Mouse (Mus musculus) stomach, embryonic 16.5 days (tissue): Measurements from ENCODE around the gene Malrd1. TPM values are rescaled to one million over a fixed set of nuclear protein-coding genes. Genes with fewer than 3 reads are reported as not detected.
"Not testable (repeated sequence)": the region's sequence is repeated elsewhere in the genome, so short reads cannot be mapped to it uniquely, and the experiment has no call there.

ENCODE experiments used
- ATAC-seq: fragments of 200-750 bp; cut with Nextera tagmentation; 2 replicates; pipeline ENCODE4 v1.8.0; 2017; ENCODE audit warnings: moderate number of reproducible peaks, moderate TSS enrichment; ENCODE audit not compliant: insufficient read depth, low FRiP score
- H3K27ac ChIP-seq: fragments of 300-500 bp; sonication (generic); 2 replicates; pipeline ENCODE4 v1.5.1; 2014; ENCODE audit warnings: low read length
- H3K27me3 ChIP-seq: fragments of 300-500 bp; sonication (generic); 2 replicates; pipeline ENCODE4 v1.6.1; 2014; ENCODE audit warnings: low read length, control low read depth, mixed read lengths; ENCODE audit not compliant: control insufficient read depth, insufficient read depth
- H3K36me3 ChIP-seq: fragments of 300-500 bp; sonication (generic); 2 replicates; pipeline ENCODE4 v1.6.1; 2014; ENCODE audit warnings: low read length; ENCODE audit not compliant: control insufficient read depth, insufficient read depth
- H3K4me1 ChIP-seq: fragments of 300-500 bp; sonication (generic); 2 replicates; pipeline ENCODE4 v1.6.1; 2014; ENCODE audit warnings: low read length, control low read depth, mixed read lengths; ENCODE audit not compliant: control insufficient read depth, insufficient read depth
- H3K4me2 ChIP-seq: fragments of 300-500 bp; sonication (generic); 2 replicates; pipeline ENCODE4 v1.6.1; 2014; ENCODE audit warnings: low read depth, low read length, mixed read lengths
- H3K4me3 ChIP-seq: fragments of 300-500 bp; sonication (generic); replicated peaks from 2 replicates; pipeline ENCODE4 v1.5.1; 2014; ENCODE audit warnings: mild to moderate bottlenecking, low read length
- H3K9ac ChIP-seq: fragments of 300-500 bp; sonication (generic); 2 replicates; pipeline ENCODE4 v1.6.1; 2014; ENCODE audit warnings: low read length
- H3K9me3 ChIP-seq: fragments of 300-500 bp; sonication (generic); replicated peaks from 2 replicates; pipeline ENCODE4 v1.6.1; 2016; ENCODE audit warnings: low read length, control low read depth; ENCODE audit not compliant: control insufficient read depth
- WGBS: fragments of 180-500 bp; shearing (Covaris S2); extraction: QIAGEN DNeasy Blood & Tissue Kit; methylation state at CpG from one replicate; pipeline ENCODE4 v1.1.7; 2014; 5-methylcytosine and 5-hydroxymethylcytosine counted together
- polyA plus RNA-seq: library from polyadenylated mRNA; unstranded; fragments of >200 nt; fragmentation: Nextera tagmentation; extraction: Ambion mirVana; gene quantifications from 2 replicates; pipeline ENCODE4 v1.2.1, GENCODE M21; 2015

Malrd1 gene
- polyA plus RNA-seq, 1 experiment from 2014 or later: 0.04 TPM

- no peak for ATAC-seq
- H3K9me3 ChIP-seq: no peaks in the 10 kb centered on the region
- 79% methylated on average over 1 of the region's 1 CpGs for WGBS
- H3K36me3 ChIP-seq: no peaks in the 10 kb centered on the region
- H3K4me3 ChIP-seq: no peak overlapping the region
- no peak overlapping the region for H3K27ac ChIP-seq
- no peaks in the 10 kb centered on the region for H3K27me3 ChIP-seq
- H3K4me2 ChIP-seq: no peak overlapping the region
- no peaks in the 10 kb centered on the region for H3K4me1 ChIP-seq
- H3K9ac ChIP-seq: no peak overlapping the region
Measured at GRCm38 (mm10) chr2:15932340-15932739, 406.1 kb downstream of the Malrd1 start.

GRCm38 (mm10) chr2:16002925-16003324 is 476.6 kb downstream of the Malrd1 start:
- no peak overlapping the region for H3K4me3 ChIP-seq
- no peak overlapping the region for H3K4me2 ChIP-seq
- H3K27me3 ChIP-seq: no peaks in the 10 kb centered on the region

GRCm38 (mm10) chr2:16017046-16017445 is 490.8 kb downstream of the Malrd1 start:
- ATAC-seq, H3K9me3 ChIP-seq, H3K27ac ChIP-seq, H3K27me3 ChIP-seq, H3K36me3 ChIP-seq, H3K4me1 ChIP-seq, H3K4me3 ChIP-seq, H3K9ac ChIP-seq, H3K4me2 ChIP-seq: not testable (repeated sequence)
- 83% methylated on average over 2 of the region's 2 CpGs for WGBS

More at GRCm38 (mm10) chr2:16002925-16003324, 476.6 kb downstream of the Malrd1 start:
- no peaks in the 10 kb centered on the region for H3K4me1 ChIP-seq
- no peak overlapping the region for H3K9ac ChIP-seq
- no peaks in the 10 kb centered on the region for H3K36me3 ChIP-seq
- ATAC-seq: no peak
- H3K9me3 ChIP-seq: no peaks in the 10 kb centered on the region
- 57% methylated on average over 2 of the region's 2 CpGs for WGBS
- H3K27ac ChIP-seq: no peak overlapping the region

GRCm38 (mm10) chr2:16017719-16018118 is 491.4 kb downstream of the Malrd1 start:
- H3K4me3 ChIP-seq, H3K27ac ChIP-seq, H3K27me3 ChIP-seq, H3K4me2 ChIP-seq, H3K4me1 ChIP-seq, ATAC-seq, H3K9ac ChIP-seq, H3K9me3 ChIP-seq, H3K36me3 ChIP-seq: not testable (repeated sequence)

- no peak overlapping the region for H3K9ac ChIP-seq
- H3K36me3 ChIP-seq: no peaks in the 10 kb centered on the region
- WGBS: 51% methylated on average over 12 of the region's 12 CpGs
- H3K27me3 ChIP-seq: no peaks in the 10 kb centered on the region
- H3K4me2 ChIP-seq: no peak overlapping the region
- no peak overlapping the region for H3K27ac ChIP-seq
- no peaks in the 10 kb centered on the region for H3K9me3 ChIP-seq
- no peak for ATAC-seq
- no peaks in the 10 kb centered on the region for H3K4me1 ChIP-seq
- H3K4me3 ChIP-seq: no peak overlapping the region
Measured at GRCm38 (mm10) chr2:16029752-16030151, 503.5 kb downstream of the Malrd1 start.

- Histone ChIP-seq H3K4me3 (no peak overlapping the region), H3K9me3 (no peaks in the 10 kb centered on the region), H3K9ac (no peak overlapping the region), H3K27ac (no peak overlapping the region), H3K4me2 (no peak overlapping the region), H3K27me3 (no peaks in the 10 kb centered on the region), H3K4me1 (no peaks in the 10 kb centered on the region), H3K36me3 (no peaks in the 10 kb centered on the region)
- no peak for ATAC-seq
- WGBS: 76% methylated on average over 4 of the region's 4 CpGs
Measured at GRCm38 (mm10) chr2:16031559-16031958, 505.3 kb downstream of the Malrd1 start.

GRCm38 (mm10) chr2:16032804-16033203 is 506.5 kb downstream of the Malrd1 start:
- Histone ChIP-seq H3K27ac (no peak overlapping the region), H3K9me3 (no peaks in the 10 kb centered on the region), H3K9ac (no peak overlapping the region), H3K4me3 (no peak overlapping the region), H3K36me3 (no peaks in the 10 kb centered on the region), H3K4me1 (no peaks in the 10 kb centered on the region), H3K4me2 (no peak overlapping the region), H3K27me3 (no peaks in the 10 kb centered on the region)
- no peak for ATAC-seq
- 73% methylated on average over 3 of the region's 3 CpGs for WGBS

- Histone ChIP-seq H3K36me3 (no peaks in the 10 kb centered on the region), H3K27ac (no peak overlapping the region), H3K27me3 (no peaks in the 10 kb centered on the region), H3K9ac (no peak overlapping the region), H3K4me1 (no peaks in the 10 kb centered on the region), H3K4me2 (no peak overlapping the region), H3K4me3 (no peak overlapping the region), H3K9me3 (no peaks in the 10 kb centered on the region)
- no peak for ATAC-seq
- WGBS: 53% methylated on average over 3 of the region's 3 CpGs
Measured at GRCm38 (mm10) chr2:16110696-16111095, 584.4 kb downstream of the Malrd1 start.

- Histone ChIP-seq H3K27ac (no peak overlapping the region), H3K4me3 (no peak overlapping the region), H3K36me3 (no peaks in the 10 kb centered on the region), H3K27me3 (no peaks in the 10 kb centered on the region), H3K4me2 (no peak overlapping the region), H3K4me1 (no peaks in the 10 kb centered on the region), H3K9ac (no peak overlapping the region), H3K9me3 (no peaks in the 10 kb centered on the region)
- no peak for ATAC-seq
- 73% methylated on average over 2 of the region's 2 CpGs for WGBS
Measured at GRCm38 (mm10) chr2:16113333-16113732, 587.1 kb downstream of the Malrd1 start.

- H3K9me3 ChIP-seq: no peaks in the 10 kb centered on the region
- 0 out of 2 replicates have a peak, but pooled peaks have one; percentile 29 for ATAC-seq
- WGBS: 42% methylated on average over 1 of the region's 1 CpGs
Measured at GRCm38 (mm10) chr2:16147999-16148398, 621.7 kb downstream of the Malrd1 start.

More at GRCm38 (mm10) chr2:16147999-16148398, 621.7 kb downstream of the Malrd1 start:
- H3K4me1 ChIP-seq: no peaks in the 10 kb centered on the region
- no peaks in the 10 kb centered on the region for H3K27me3 ChIP-seq
- H3K9ac ChIP-seq: no peak overlapping the region
- H3K4me2 ChIP-seq: no peak overlapping the region
- H3K36me3 ChIP-seq: no peaks in the 10 kb centered on the region
- no peak overlapping the region for H3K4me3 ChIP-seq
- no peak overlapping the region for H3K27ac ChIP-seq
